Mouse (Mus musculus): ENCODE measurements around the gene Baiap2l1. TPM values are rescaled to one million over a fixed set of nuclear protein-coding genes. Genes with fewer than 3 reads are reported as not detected.

Baiap2l1 gene
- polyA plus RNA-seq, 1 experiment from 2014 or later, result 1.3 TPM

- no peaks in the 10 kb centered on the region for H3K9me3 ChIP-seq
- no peak for ATAC-seq (replicated peaks)
- H3K9ac ChIP-seq, result no peak overlapping the region
- H3K27ac ChIP-seq, result no peak overlapping the region
- H3K4me3 ChIP-seq, result no peak overlapping the region
- no peaks in the 10 kb centered on the region for H3K36me3 ChIP-seq (replicated peaks)
- H3K4me1 ChIP-seq, result no peaks in the 10 kb centered on the region
- 85% methylated on average over 7 of the region's 7 CpGs for WGBS
- H3K4me2 ChIP-seq, result no peak overlapping the region
- no peaks in the 10 kb centered on the region for H3K27me3 ChIP-seq (replicated peaks)
Observed at GRCm38 (mm10) chr5:144296090-144296604, 61.8 kb downstream of the Baiap2l1 start.

- H3K36me3 ChIP-seq (replicated peaks), result no peaks in the 10 kb centered on the region
- no peak overlapping the region for H3K4me3 ChIP-seq
- ATAC-seq (replicated peaks), result no peak
- no peak overlapping the region for H3K4me2 ChIP-seq
- H3K27me3 ChIP-seq (replicated peaks), result no peaks in the 10 kb centered on the region
- H3K4me1 ChIP-seq, result no peaks in the 10 kb centered on the region
- H3K9ac ChIP-seq, result no peak overlapping the region
- no peaks in the 10 kb centered on the region for H3K9me3 ChIP-seq
- 97% methylated on average over 1 of the region's 1 CpGs for WGBS
- no peak overlapping the region for H3K27ac ChIP-seq
Observed at GRCm38 (mm10) chr5:144295357-144295756, 62.6 kb downstream of the Baiap2l1 start.

- H3K4me1 ChIP-seq, result no peaks in the 10 kb centered on the region
- H3K4me2 ChIP-seq, result no peak overlapping the region
- no peak overlapping the region for H3K4me3 ChIP-seq
- H3K9me3 ChIP-seq, result no peaks in the 10 kb centered on the region
- no peak overlapping the region for H3K27ac ChIP-seq
- no peak for ATAC-seq (replicated peaks)
- no peak overlapping the region for H3K9ac ChIP-seq
- no peaks in the 10 kb centered on the region for H3K36me3 ChIP-seq (replicated peaks)
- WGBS, result 84% methylated on average over 7 of the region's 7 CpGs
- H3K27me3 ChIP-seq (replicated peaks), result no peaks in the 10 kb centered on the region
Observed at GRCm38 (mm10) chr5:144294908-144295307, 63.0 kb downstream of the Baiap2l1 start.

GRCm38 (mm10) chr5:144289769-144290440, 68.0 kb downstream of the Baiap2l1 start:
- Histone ChIP-seq H3K4me2 (no peak overlapping the region), H3K36me3 (replicated peaks) (no peaks in the 10 kb centered on the region), H3K4me3 (no peak overlapping the region), H3K9me3 (no peaks in the 10 kb centered on the region), H3K4me1 (no peaks in the 10 kb centered on the region), H3K27me3 (replicated peaks) (no peaks in the 10 kb centered on the region), H3K27ac (no peak overlapping the region), H3K9ac (no peak overlapping the region)
- ATAC-seq (replicated peaks), result no peak
- WGBS, result 91% methylated on average over 4 of the region's 4 CpGs

GRCm38 (mm10) chr5:144288391-144288790, 69.5 kb downstream of the Baiap2l1 start:
- no peaks in the 10 kb centered on the region for H3K36me3 ChIP-seq (replicated peaks)
- WGBS, result 90% methylated on average over 9 of the region's 9 CpGs
- H3K27ac ChIP-seq, result no peak overlapping the region
- no peak overlapping the region for H3K9ac ChIP-seq
- no peak for ATAC-seq (replicated peaks)
- H3K4me3 ChIP-seq, result no peak overlapping the region
- no peaks in the 10 kb centered on the region for H3K27me3 ChIP-seq (replicated peaks)
- no peak overlapping the region for H3K4me2 ChIP-seq
- H3K9me3 ChIP-seq, result no peaks in the 10 kb centered on the region
- no peaks in the 10 kb centered on the region for H3K4me1 ChIP-seq

GRCm38 (mm10) chr5:144287267-144287820, 70.6 kb downstream of the Baiap2l1 start:
- no peaks in the 10 kb centered on the region for H3K36me3 ChIP-seq (replicated peaks)
- H3K9ac ChIP-seq, result no peak overlapping the region
- H3K4me2 ChIP-seq, result no peak overlapping the region
- no peak for ATAC-seq (replicated peaks)
- no peak overlapping the region for H3K27ac ChIP-seq
- H3K4me3 ChIP-seq, result no peak overlapping the region
- no peaks in the 10 kb centered on the region for H3K27me3 ChIP-seq (replicated peaks)
- WGBS, result 91% methylated on average over 3 of the region's 3 CpGs
- no peaks in the 10 kb centered on the region for H3K9me3 ChIP-seq
- H3K4me1 ChIP-seq, result no peaks in the 10 kb centered on the region

GRCm38 (mm10) chr5:144286591-144287266, 71.2 kb downstream of the Baiap2l1 start:
- Histone ChIP-seq H3K4me1 (no peaks in the 10 kb centered on the region), H3K36me3 (replicated peaks) (no peaks in the 10 kb centered on the region), H3K9ac (no peak overlapping the region), H3K27ac (no peak overlapping the region), H3K4me3 (no peak overlapping the region), H3K9me3 (no peaks in the 10 kb centered on the region), H3K4me2 (no peak overlapping the region), H3K27me3 (replicated peaks) (no peaks in the 10 kb centered on the region)
- 83% methylated on average over 9 of the region's 9 CpGs for WGBS
- no peak for ATAC-seq (replicated peaks)

- Histone ChIP-seq H3K9ac (no peak overlapping the region), H3K4me2 (no peak overlapping the region), H3K27ac (no peak overlapping the region), H3K9me3 (no peaks in the 10 kb centered on the region), H3K27me3 (replicated peaks) (no peaks in the 10 kb centered on the region), H3K4me3 (no peak overlapping the region), H3K36me3 (replicated peaks) (no peaks in the 10 kb centered on the region), H3K4me1 (no peaks in the 10 kb centered on the region)
- ATAC-seq (replicated peaks), result no peak
- 85% methylated on average over 5 of the region's 5 CpGs for WGBS
Observed at GRCm38 (mm10) chr5:144284599-144284998, 73.3 kb downstream of the Baiap2l1 start.

- no peaks in the 10 kb centered on the region for H3K36me3 ChIP-seq (replicated peaks)
- no peaks in the 10 kb centered on the region for H3K9me3 ChIP-seq
- H3K4me1 ChIP-seq, result no peaks in the 10 kb centered on the region
- H3K4me3 ChIP-seq, result no peak overlapping the region
- H3K27me3 ChIP-seq (replicated peaks), result no peaks in the 10 kb centered on the region
- WGBS, result 78% methylated on average over 8 of the region's 8 CpGs
- no peak overlapping the region for H3K4me2 ChIP-seq
- no peak overlapping the region for H3K9ac ChIP-seq
- H3K27ac ChIP-seq, result no peak overlapping the region
- no peak for ATAC-seq (replicated peaks)
Observed at GRCm38 (mm10) chr5:144283551-144284031, 74.3 kb downstream of the Baiap2l1 start.

GRCm38 (mm10) chr5:144282470-144283260, 75.2 kb downstream of the Baiap2l1 start:
- no peak for ATAC-seq (replicated peaks)
- no peak overlapping the region for H3K4me2 ChIP-seq
- no peaks in the 10 kb centered on the region for H3K27me3 ChIP-seq (replicated peaks)
- H3K4me1 ChIP-seq, result no peaks in the 10 kb centered on the region
- H3K36me3 ChIP-seq (replicated peaks), result no peaks in the 10 kb centered on the region
- H3K9ac ChIP-seq, result no peak overlapping the region
- 76% methylated on average over 11 of the region's 11 CpGs for WGBS
- no peaks in the 10 kb centered on the region for H3K9me3 ChIP-seq
- no peak overlapping the region for H3K4me3 ChIP-seq
- H3K27ac ChIP-seq, result no peak overlapping the region

- Histone ChIP-seq H3K4me1 (no peaks in the 10 kb centered on the region), H3K9ac (no peak overlapping the region), H3K36me3 (replicated peaks) (no peaks in the 10 kb centered on the region), H3K27ac (no peak overlapping the region), H3K4me3 (no peak overlapping the region), H3K9me3 (no peaks in the 10 kb centered on the region), H3K27me3 (replicated peaks) (no peaks in the 10 kb centered on the region), H3K4me2 (no peak overlapping the region)
- no peak for ATAC-seq (replicated peaks)
- 93% methylated on average over 13 of the region's 13 CpGs for WGBS
Observed at GRCm38 (mm10) chr5:144279926-144280325, 78.0 kb downstream of the Baiap2l1 start.

- H3K36me3 ChIP-seq (replicated peaks), result no peaks in the 10 kb centered on the region
- no peak for ATAC-seq (replicated peaks)
- H3K27me3 ChIP-seq (replicated peaks), result no peaks in the 10 kb centered on the region
- H3K4me1 ChIP-seq, result no peaks in the 10 kb centered on the region
- H3K27ac ChIP-seq, result no peak overlapping the region
- H3K4me3 ChIP-seq, result no peak overlapping the region
- no peak overlapping the region for H3K9ac ChIP-seq
- 85% methylated on average over 9 of the region's 9 CpGs for WGBS
- no peaks in the 10 kb centered on the region for H3K9me3 ChIP-seq
- H3K4me2 ChIP-seq, result no peak overlapping the region
Observed at GRCm38 (mm10) chr5:144279081-144279541, 78.8 kb downstream of the Baiap2l1 start.
